Mouse (Mus musculus) heart, embryonic 14.5 days (tissue): ENCODE data around the gene Eprs. TPM values are rescaled to one million over a fixed set of nuclear protein-coding genes. Genes with fewer than 3 reads are reported as not detected.

Experiments
- ATAC-seq: fragments of 200-750 bp; cut with Nextera tagmentation; 2 replicates; pipeline ENCODE4 v1.8.0; 2017; ENCODE audit warnings: low read depth, moderate TSS enrichment; ENCODE audit not compliant: insufficient number of reproducible peaks, insufficient read depth, low FRiP score
- H3K27ac ChIP-seq, 2 experiments: fragments of 200-500 bp in 1 of 2; fragments of 300-500 bp in 1 of 2; sonication (generic) in 1 of 2; replicated peaks in 1 of 2; 2 replicates each; pipeline ENCODE4 v1.5.1; 2012 to 2014; ENCODE audit warnings: low read depth in 2 of 2, low read length in 2 of 2, control low read depth in 1 of 2, mild to moderate bottlenecking in 1 of 2, mixed read lengths in 1 of 2; ENCODE audit not compliant: control insufficient read depth in 1 of 2, insufficient read depth in 1 of 2
- H3K27me3 ChIP-seq: fragments of 300-500 bp; sonication (generic); 2 replicates; pipeline ENCODE4 v1.6.1; 2014; ENCODE audit warnings: mild to moderate bottlenecking, low read length, control low read depth; ENCODE audit not compliant: control insufficient read depth, insufficient read depth
- H3K36me3 ChIP-seq: fragments of 300-500 bp; sonication (generic); 2 replicates; pipeline ENCODE4 v1.6.1; 2014; ENCODE audit warnings: mild to moderate bottlenecking, control low read depth, low read length, mixed read lengths; ENCODE audit not compliant: control insufficient read depth, insufficient read depth
- H3K4me1 ChIP-seq, 2 experiments: fragments of 200-500 bp in 1 of 2; fragments of 300-500 bp in 1 of 2; sonication (generic) in 1 of 2; 2 replicates each; pipeline ENCODE4 v1.6.1; 2012 to 2014; ENCODE audit warnings: low read length in 2 of 2, control low read depth in 1 of 2, mixed read lengths in 1 of 2; ENCODE audit not compliant: control insufficient read depth in 2 of 2, insufficient read depth in 2 of 2
- H3K4me2 ChIP-seq: fragments of 300-500 bp; sonication (generic); 2 replicates; pipeline ENCODE4 v1.6.1; 2014; ENCODE audit warnings: mild to moderate bottlenecking, low read length
- H3K4me3 ChIP-seq, 2 experiments: fragments of 200-500 bp in 1 of 2; fragments of 300-500 bp in 1 of 2; sonication (generic) in 1 of 2; 2 replicates each; pipeline ENCODE4 v1.5.1; 2012 to 2014; ENCODE audit warnings: low read length in 2 of 2, mild to moderate bottlenecking in 2 of 2, control low read depth in 1 of 2, low read depth in 1 of 2, moderate library complexity in 1 of 2; ENCODE audit not compliant: control insufficient read depth in 1 of 2, insufficient read depth in 1 of 2
- H3K9ac ChIP-seq: fragments of 300-500 bp; sonication (generic); 2 replicates; pipeline ENCODE4 v1.6.1; 2014; ENCODE audit warnings: mild to moderate bottlenecking, low read length
- H3K9me3 ChIP-seq: fragments of 300-500 bp; sonication (generic); 2 replicates; pipeline ENCODE4 v1.6.1; 2016; ENCODE audit warnings: low read length, control low read depth; ENCODE audit not compliant: control insufficient read depth
- WGBS: fragments of 180-500 bp; shearing (Covaris S2); extraction: QIAGEN DNeasy Blood & Tissue Kit; methylation state at CpG from one replicate; pipeline ENCODE4 v1.1.7; 2014; 5-methylcytosine and 5-hydroxymethylcytosine counted together
- polyA plus RNA-seq: library from polyadenylated mRNA; unstranded; fragments of >200 nt; fragmentation: Nextera tagmentation; extraction: Ambion mirVana; gene quantifications from 2 replicates; pipeline ENCODE4 v1.2.1, GENCODE M21; 2014

Eprs gene
- polyA plus RNA-seq, 1 experiment from 2014 or later: 103 TPM

- Histone ChIP-seq H3K4me2 (no peak overlapping the region), H3K4me1 (no peaks in the 10 kb centered on the region), H3K9ac (no peak overlapping the region), H3K27me3 (no peaks in the 10 kb centered on the region), H3K4me3 (no peak overlapping the region), H3K36me3 (peaks cover 36% of the 10 kb centered on the region), H3K9me3 (no peaks in the 10 kb centered on the region), H3K27ac (no peak overlapping the region)
- no peak for ATAC-seq
- WGBS: 83% methylated on average over 13 of the region's 13 CpGs
These were observed 69.1 kb downstream of the Eprs start for GRCm38 (mm10) chr1:185431998-185432317.

GRCm38 (mm10) chr1:185433112-185433511 lies 70.3 kb downstream of the Eprs start:
- no peaks in the 10 kb centered on the region for H3K27me3 ChIP-seq
- H3K4me3 ChIP-seq: no peak overlapping the region
- WGBS: 73% methylated on average over 6 of the region's 6 CpGs
- ATAC-seq: no peak
- H3K4me1 ChIP-seq: no peaks in the 10 kb centered on the region
- no peaks in the 10 kb centered on the region for H3K9me3 ChIP-seq
- H3K4me2 ChIP-seq: no peak overlapping the region
- H3K9ac ChIP-seq: no peak overlapping the region
- no peak overlapping the region for H3K27ac ChIP-seq
- peaks cover 25% of the 10 kb centered on the region for H3K36me3 ChIP-seq

DNA sequence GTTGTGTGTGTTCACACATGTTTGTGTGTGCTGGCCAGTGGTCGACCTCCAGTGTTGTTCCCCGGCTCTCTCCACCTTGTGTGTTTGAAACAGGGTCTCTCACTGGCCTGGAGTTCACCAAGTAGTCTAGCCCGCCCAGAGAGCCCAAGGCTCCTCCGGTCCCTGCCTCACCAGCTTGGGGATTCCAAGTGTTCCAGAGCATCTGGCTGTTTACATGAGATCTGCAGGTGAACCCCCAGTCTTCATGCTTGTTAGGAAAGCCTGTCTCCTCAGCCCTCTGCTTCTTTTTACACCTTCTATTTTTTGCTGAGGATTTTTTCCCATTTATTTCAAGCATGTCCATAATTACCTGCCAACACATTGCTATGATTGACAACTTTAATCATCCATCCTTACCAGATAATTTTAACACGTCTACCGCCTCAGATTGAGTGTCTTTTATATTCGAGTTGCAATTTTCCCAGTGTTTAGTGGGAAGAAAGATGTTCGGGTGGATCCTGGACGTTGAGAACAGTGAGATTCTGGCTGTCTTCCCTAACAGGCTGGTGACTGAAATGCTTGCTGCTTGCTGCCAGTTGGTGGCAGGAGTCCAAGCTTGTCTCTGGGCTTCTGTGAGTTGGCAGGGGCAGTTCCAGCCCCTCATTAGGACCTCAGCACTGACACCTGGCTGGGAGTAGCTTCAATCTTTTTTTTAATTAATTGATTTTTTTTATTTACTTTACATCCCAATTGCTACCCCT lies 76.2 kb downstream of the Eprs start:
- Histone ChIP-seq H3K36me3 (no peaks in the 10 kb centered on the region), H3K4me2 (no peak overlapping the region), H3K9ac (no peak overlapping the region), H3K9me3 (no peaks in the 10 kb centered on the region), H3K4me1 (no peaks in the 10 kb centered on the region), H3K27ac (no peak overlapping the region), H3K4me3 (no peak overlapping the region), H3K27me3 (no peaks in the 10 kb centered on the region)
- WGBS: 56% methylated on average over 9 of the region's 9 CpGs
- no peak for ATAC-seq

DNA sequence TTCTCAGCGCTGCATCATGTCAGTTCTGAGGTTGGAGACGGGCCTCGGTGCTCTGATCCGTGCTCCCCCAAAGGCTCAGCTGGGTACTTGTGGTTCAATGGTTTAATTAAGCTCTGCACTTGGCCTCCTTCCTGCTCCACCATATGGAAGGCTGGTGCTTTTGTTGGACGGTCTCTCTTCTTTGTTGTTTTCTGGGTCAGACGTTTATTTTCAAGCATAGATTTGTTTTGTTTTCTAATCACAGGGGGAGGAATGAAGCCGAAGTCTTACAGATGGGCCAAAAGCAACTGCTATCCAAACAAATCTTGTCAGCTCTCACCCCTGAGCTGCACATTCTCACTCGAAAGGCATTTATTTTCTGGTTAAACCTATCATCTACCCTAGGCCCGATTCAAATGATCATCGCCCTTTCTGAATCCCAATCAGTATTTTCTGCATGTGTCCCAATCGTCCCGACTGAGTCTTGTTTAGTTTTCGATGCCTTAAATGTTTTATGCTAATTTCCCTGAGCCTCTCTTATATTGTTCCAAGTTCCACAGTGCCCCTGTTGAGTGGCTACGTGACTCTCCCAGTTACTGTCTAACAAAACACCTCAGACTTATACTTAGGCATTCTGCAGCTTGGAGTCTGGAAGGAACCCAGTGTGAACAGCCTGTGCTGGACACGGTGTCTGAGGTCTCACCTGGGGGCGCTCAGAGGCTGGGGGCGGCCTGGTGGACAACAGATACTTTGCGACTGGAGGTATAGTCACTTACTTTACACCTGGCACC lies 79.0 kb downstream of the Eprs start:
- WGBS: 68% methylated on average over 18 of the region's 18 CpGs
- Histone ChIP-seq H3K9me3 (no peaks in the 10 kb centered on the region), H3K4me3 (no peak overlapping the region), H3K9ac (no peak overlapping the region), H3K36me3 (no peaks in the 10 kb centered on the region), H3K27me3 (no peaks in the 10 kb centered on the region), H3K27ac (no peak overlapping the region), H3K4me2 (no peak overlapping the region), H3K4me1 (no peaks in the 10 kb centered on the region)
- no peak for ATAC-seq

DNA sequence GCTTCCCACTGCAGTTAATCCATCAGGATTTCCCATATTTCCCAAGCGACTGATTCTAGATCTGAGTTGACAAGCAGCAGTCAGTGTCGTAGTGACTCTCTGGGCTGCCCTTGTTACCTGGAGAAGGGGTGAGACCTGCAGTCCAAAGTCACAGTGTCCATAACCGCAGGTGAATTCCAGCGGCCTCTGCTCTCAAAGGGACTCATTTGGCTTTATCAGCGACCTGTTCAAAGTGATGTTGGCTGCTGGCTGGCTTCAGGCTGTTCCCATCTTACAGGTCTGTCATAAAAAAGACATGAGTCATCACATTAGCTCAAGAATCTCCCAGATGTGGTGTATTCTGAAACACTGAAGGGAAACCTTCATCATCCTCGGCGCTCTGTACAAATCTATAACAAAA lies 86.1 kb downstream of the Eprs start:
- H3K27ac ChIP-seq: no peak overlapping the region
- ATAC-seq: no peak

DNA sequence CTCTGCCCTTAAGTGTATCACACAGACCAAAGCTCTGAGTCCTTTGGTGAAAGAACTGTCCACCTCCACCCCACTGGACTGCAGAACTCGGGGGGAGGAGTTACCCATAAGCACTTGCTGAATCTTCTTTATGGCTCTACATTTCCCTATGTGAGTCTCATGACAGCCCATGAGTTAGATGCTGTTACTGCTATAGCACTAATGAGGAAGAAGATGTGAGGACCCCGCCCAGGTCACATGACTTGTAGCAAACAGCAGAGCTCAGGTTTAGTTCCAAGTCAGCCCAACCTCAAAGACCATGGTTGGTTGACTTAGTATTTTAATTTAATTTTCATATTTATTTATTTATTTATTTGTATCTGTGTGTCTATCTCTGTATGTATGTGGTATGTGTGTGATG lies 86.9 kb downstream of the Eprs start:
- ATAC-seq: no peak
- H3K27ac ChIP-seq: no peak overlapping the region
- no peak overlapping the region for H3K4me3 ChIP-seq
- H3K9me3 ChIP-seq: no peaks in the 10 kb centered on the region
- no peak overlapping the region for H3K9ac ChIP-seq
- peaks cover 15% of the 10 kb centered on the region for H3K27me3 ChIP-seq
- WGBS: 68% methylated on average over 2 of the region's 2 CpGs
- H3K4me1 ChIP-seq: 0 out of 4 replicates have a peak, but pooled peaks cover 0 to 5% of the 10 kb centered on the region in 2 experiments
- H3K4me2 ChIP-seq: no peak overlapping the region
- H3K36me3 ChIP-seq: no peaks in the 10 kb centered on the region

More for the DNA sequence above, 86.1 kb downstream of the Eprs start:
- Histone ChIP-seq H3K4me1 (no peaks in the 10 kb centered on the region), H3K36me3 (no peaks in the 10 kb centered on the region), H3K4me2 (no peak overlapping the region), H3K9me3 (no peaks in the 10 kb centered on the region), H3K27me3 (peaks cover 8% of the 10 kb centered on the region), H3K9ac (no peak overlapping the region), H3K4me3 (no peak overlapping the region)
- 78% methylated on average over 7 of the region's 7 CpGs for WGBS

DNA sequence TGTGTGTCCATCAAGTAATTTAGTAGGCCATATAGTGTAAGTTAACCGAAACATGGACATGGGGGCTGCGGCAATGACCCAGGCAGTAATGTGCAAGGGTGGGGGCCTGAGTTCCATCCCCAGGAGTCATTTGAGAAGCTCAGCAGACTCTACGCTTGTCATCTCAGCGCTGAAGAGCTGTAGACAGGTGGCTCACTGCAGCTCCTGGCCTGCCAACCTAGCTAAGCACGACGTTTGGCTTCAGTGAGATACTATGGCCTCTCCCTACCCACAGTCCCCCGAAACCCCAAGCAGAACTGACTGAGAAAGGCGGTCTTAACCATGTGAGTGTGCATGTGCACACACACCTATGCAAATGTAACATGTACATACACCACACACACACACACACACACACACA lies 88.2 kb downstream of the Eprs start:
- Histone ChIP-seq H3K36me3 (no peaks in the 10 kb centered on the region), H3K4me2 (no peak overlapping the region)
- ATAC-seq: no peak

More for the DNA sequence above, 88.2 kb downstream of the Eprs start:
- H3K27me3 ChIP-seq: peaks cover 29% of the 10 kb centered on the region
- H3K27ac ChIP-seq: no peak overlapping the region
- no peaks in the 10 kb centered on the region for H3K9me3 ChIP-seq
- peaks cover 0 to 12% of the 10 kb centered on the region in 2 experiments; a peak in 1 of 4 replicates for H3K4me1 ChIP-seq
- H3K9ac ChIP-seq: no peak overlapping the region
- no peak overlapping the region for H3K4me3 ChIP-seq
- WGBS: 74% methylated on average over 8 of the region's 8 CpGs
